Mouse (Mus musculus): ENCODE data around the gene Tex10. TPM values are rescaled to one million over a fixed set of nuclear protein-coding genes. Genes with fewer than 3 reads are reported as not detected.

Tex10 gene
- polyA plus RNA-seq, 1 experiment = 26.5 TPM

DNA sequence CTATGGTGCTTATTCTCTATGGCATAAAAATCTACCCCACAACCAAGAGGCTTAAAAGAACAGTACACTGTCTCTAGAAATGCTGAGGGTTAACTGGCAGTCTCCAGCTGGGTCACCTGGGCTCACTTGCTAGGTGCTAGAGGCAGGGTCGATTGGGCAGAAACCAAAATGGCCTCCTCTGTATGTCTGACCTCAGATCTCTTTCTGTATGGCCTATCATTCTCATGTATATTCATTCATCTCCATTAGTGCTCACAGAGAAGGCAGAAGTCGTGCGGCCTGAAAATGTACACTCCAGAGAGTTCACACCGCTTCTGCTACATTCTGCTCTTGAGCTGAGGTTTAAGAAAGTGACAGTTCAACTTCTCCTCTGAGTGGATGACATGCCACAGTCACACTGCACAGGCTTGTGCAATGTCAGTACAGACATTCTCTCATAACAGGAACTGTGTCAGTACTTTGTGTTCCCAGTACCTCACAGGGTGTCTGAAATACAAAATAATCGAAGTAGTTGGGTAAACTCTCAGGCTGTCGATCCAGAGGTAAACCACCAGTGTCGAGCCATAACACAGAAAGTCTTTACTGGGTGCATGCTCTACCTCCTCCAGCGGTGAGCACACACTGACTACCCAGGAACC lies 54.3 kb downstream of the Tex10 start:
- TF ChIP-seq GATA1 (IDR thresholded peaks at IDR 0.05; ENCODE audit: low read length) = no peak

DNA sequence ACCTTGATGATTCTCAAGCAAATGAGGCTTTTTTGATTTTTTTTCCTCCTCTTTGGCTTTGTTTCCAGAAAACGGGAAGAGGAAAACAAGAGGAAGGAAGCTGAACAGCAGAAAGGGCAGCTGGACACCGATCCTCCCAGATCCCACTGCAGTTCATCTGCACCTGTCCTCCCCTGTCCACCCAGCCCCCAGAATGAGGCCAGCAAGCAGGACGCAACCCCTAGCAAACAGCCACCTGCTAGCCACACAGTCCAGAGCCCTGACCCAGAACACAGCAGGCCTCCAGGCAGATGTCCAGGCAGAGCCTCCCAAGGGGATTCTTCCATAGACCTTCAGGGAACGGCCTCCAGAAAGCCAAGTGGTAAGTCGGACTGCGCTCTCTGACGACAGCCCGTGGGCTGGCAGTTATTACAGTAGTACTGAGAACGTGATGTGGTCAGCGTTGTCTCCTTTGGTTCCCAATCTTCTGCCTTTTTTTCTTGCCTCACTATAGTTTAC lies 57.4 kb downstream of the Tex10 start:
- no peak for TF ChIP-seq GATA1 (IDR thresholded peaks at IDR 0.05; ENCODE audit: low read length)

DNA sequence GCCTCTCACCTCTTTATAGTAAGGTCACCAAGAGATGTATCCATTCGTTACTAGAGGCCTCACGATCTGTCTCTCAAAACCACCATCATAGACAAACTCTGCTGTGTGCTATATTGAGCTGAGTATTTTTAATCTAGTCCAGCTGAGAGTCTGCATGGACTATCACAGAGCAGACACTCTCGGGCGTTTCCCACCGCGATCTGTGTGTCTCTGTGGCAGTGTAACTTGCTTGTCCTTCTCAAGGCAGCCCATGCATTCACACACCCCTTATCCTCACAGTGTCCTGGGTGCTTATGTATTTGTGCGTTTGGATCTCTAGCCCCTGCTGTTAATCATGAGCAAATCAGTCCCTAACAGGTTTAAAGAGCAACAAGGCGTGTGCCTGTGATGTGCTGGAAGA lies 59.8 kb downstream of the Tex10 start:
- no peak for TF ChIP-seq GATA1 (IDR thresholded peaks at IDR 0.05; ENCODE audit: low read length)

DNA sequence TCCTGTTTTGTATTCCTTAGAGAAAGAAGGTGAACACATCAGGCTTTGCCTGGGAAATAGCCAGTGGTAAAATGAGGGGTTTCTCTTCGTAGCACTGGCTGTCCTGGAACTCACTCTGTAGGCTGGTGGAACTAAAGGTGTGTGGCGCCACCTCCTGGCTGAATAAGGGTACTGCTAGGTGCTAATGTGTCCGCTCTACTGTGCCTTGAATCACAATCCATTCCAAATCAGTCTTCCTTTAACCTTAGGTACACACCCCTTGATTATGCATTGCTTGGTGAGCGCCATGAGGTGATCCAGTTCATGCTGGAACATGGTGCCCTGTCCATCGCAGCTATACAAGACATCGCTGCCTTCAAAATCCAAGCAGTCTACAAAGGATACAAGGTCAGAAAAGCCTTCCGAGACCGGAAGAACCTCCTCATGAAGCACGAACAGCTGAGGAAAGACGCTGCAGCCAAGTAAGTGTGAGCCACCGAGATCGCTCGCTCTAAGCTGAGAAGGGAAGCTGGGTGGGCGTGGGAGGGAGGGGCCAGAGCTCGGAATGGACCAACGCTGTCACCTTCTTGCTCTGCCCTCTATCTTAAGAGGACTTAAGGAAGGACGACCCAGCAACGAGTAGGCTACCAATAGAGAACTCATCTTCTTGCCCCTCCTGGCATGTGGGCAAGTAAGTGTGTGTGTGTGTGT lies 65.8 kb downstream of the Tex10 start:
- no peak for TF ChIP-seq GATA1 (IDR thresholded peaks at IDR 0.05; ENCODE audit: low read length)

DNA sequence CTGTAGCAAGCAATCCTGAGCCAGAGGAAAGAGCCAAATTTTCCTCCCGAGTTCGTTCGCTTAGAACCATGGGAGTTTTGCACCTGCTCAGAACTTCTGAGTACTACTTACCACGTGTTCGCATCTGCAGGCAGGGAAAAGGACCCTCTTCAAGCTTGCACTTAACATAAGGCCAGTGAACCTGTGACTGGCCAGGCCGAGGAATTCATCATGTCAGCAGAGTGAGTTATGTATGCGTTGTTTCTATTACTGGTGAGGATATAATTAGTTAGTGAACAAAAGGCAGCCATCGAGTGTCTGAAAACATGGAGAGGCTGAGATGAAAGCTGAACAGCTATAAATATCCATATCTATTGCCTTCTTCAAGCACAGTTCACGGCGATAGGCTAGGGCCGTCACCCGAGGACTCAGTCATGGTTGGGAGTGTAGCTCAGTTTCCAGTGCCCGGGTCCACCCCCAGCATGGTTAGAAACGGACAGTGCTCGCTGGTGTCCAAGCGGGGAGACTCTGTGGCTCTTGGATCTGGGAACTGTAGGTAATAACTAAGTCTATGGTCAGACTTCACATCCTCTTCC lies 70.1 kb downstream of the Tex10 start:
- no peak for TF ChIP-seq GATA1 (IDR thresholded peaks at IDR 0.05; ENCODE audit: low read length)

DNA sequence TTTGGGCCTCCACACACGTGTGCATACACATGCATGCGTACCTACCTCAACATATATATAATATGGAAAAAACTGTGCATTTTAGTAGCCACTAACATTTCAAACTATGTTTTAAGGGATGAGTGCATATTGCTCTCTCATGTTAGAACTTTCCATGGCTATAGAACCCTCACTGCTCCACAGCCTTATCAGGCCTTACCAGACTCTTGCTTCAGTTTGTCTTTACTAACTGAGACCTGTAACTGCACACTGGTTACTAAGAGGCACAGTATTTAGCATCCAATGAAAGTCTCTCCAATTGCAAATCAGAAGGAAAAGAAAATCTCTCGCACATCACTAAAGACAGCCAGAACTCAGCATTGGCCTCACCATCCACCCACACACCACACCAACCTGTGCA lies 76.3 kb downstream of the Tex10 start:
- TF ChIP-seq GATA1 (IDR thresholded peaks at IDR 0.05; ENCODE audit: low read length) = no peak

DNA sequence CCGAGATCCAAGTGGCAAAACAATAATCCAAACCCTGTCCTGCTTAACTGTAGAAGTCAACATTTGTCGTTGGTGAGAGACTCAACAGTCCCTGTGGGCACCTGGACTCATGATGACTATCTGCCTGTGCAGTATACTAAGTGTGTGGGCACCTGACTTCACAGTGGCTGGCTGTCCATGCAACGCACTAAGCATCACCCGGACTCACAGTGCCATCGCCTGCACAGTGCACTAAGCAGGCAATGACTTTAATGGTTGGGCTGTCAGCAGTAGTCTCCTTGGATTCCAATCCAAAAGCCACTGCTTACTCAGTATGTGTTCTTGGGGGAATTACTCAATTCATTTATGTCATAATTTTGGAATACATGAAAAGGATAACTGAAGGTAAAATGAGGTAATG lies 90.8 kb downstream of the Tex10 start:
- TF ChIP-seq GATA1 (IDR thresholded peaks at IDR 0.05; ENCODE audit: low read length) = no peak

DNA sequence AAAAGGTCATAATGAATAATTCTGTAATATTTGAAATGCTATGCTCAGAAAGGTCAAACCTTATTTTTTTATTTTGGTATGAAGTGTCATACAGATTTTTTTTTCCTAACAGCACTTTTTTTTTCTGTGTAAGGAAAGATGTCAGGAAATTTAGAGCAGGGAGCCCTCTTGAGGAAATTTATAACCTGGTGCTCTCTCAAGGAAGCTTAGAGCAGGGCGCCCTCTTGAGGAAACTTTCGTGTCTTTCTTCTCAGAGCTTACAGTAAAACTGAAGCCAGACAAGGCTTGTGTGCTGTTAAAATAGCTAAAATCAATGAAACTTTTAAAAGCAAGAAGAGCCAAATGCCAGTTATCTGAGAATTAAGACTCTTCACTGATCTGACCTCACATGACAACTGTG lies 92.3 kb downstream of the Tex10 start:
- TF ChIP-seq GATA1 (IDR thresholded peaks at IDR 0.05; ENCODE audit: low read length) = no peak

Other genes starting within 250 kb of the Tex10 start
- gene Erp44, start 193.9 kb downstream of the Tex10 start, polyA plus RNA-seq (2012) = 8.7 and 9.5 TPM in 2 replicates
- 7.2 and 7.3 TPM in 2 replicates for gene Invs, start 193.7 kb downstream of the Tex10 start, polyA plus RNA-seq (2012)
- not detected in 2 replicates for gene Msantd3, start 66.5 kb upstream of the Tex10 start, polyA plus RNA-seq (2012)
- gene Tmeff1, start 111.7 kb upstream of the Tex10 start, polyA plus RNA-seq (2012) = not detected in 2 replicates
- not detected in 2 replicates for gene Cavin4, start 190.1 kb upstream of the Tex10 start, polyA plus RNA-seq (2012)